Mouse (Mus musculus): ENCODE data around the gene Wnt4. TPM values are rescaled to one million over a fixed set of nuclear protein-coding genes. Genes with fewer than 3 reads are reported as not detected.

The Wnt4 gene
- polyA plus RNA-seq, 1 experiment from 2014 or later, result 2.2 TPM

GRCm38 (mm10) chr4:137250849-137251248, 26.4 kb upstream of the Wnt4 start:
- no peak for ATAC-seq (replicated peaks; ENCODE audit: insufficient number of reproducible peaks, low FRiP score, low TSS enrichment)
- Histone ChIP-seq H3K27ac (ENCODE audit: low read depth, low read length) (no peak overlapping the region), H3K4me3 (ENCODE audit: low read depth, low read length) (no peak overlapping the region), H3K36me3 (ENCODE audit: control insufficient read depth, insufficient read depth, low read length) (no peaks in the 10 kb centered on the region), H3K9ac (ENCODE audit: low read depth, low read length) (no peak overlapping the region), H3K27me3 (ENCODE audit: control insufficient read depth, insufficient read depth, low read length) (no peaks in the 10 kb centered on the region), H3K4me1 (ENCODE audit: control insufficient read depth, insufficient read depth, low read length) (no peaks in the 10 kb centered on the region), H3K4me2 (no peak overlapping the region), H3K9me3 (replicated peaks; ENCODE audit: control insufficient read depth, low read length) (peaks cover 3% of the 10 kb centered on the region; the same call in 1 of the 2 replicates)
- 33% methylated on average over 5 of the region's 5 CpGs for WGBS (ENCODE audit: insufficient replicate concordance)

GRCm38 (mm10) chr4:137253601-137254000, 23.7 kb upstream of the Wnt4 start:
- no peaks in the 10 kb centered on the region for H3K27me3 ChIP-seq (ENCODE audit: control insufficient read depth, insufficient read depth, low read length)
- H3K36me3 ChIP-seq (ENCODE audit: control insufficient read depth, insufficient read depth, low read length), result no peaks in the 10 kb centered on the region
- no peaks in the 10 kb centered on the region for H3K4me1 ChIP-seq (ENCODE audit: control insufficient read depth, insufficient read depth, low read length)
- H3K9ac ChIP-seq (ENCODE audit: low read depth, low read length), result no peak overlapping the region
- no peak for ATAC-seq (replicated peaks; ENCODE audit: insufficient number of reproducible peaks, low FRiP score, low TSS enrichment)
- H3K4me2 ChIP-seq, result no peak overlapping the region
- 70% methylated on average over 11 of the region's 11 CpGs for WGBS (ENCODE audit: insufficient replicate concordance)
- peaks cover 3% of the 10 kb centered on the region; the same call in 1 of the 2 replicates for H3K9me3 ChIP-seq (replicated peaks; ENCODE audit: control insufficient read depth, low read length)
- no peak overlapping the region for H3K27ac ChIP-seq (ENCODE audit: low read depth, low read length)
- no peak overlapping the region for H3K4me3 ChIP-seq (ENCODE audit: low read depth, low read length)

- 66% methylated on average over 17 of the region's 17 CpGs for WGBS (ENCODE audit: insufficient replicate concordance)
- ATAC-seq (replicated peaks; ENCODE audit: insufficient number of reproducible peaks, low FRiP score, low TSS enrichment), result no peak
- Histone ChIP-seq H3K4me1 (ENCODE audit: control insufficient read depth, insufficient read depth, low read length) (no peaks in the 10 kb centered on the region), H3K4me2 (no peak overlapping the region), H3K9ac (ENCODE audit: low read depth, low read length) (no peak overlapping the region), H3K4me3 (ENCODE audit: low read depth, low read length) (no peak overlapping the region), H3K27ac (ENCODE audit: low read depth, low read length) (no peak overlapping the region), H3K27me3 (ENCODE audit: control insufficient read depth, insufficient read depth, low read length) (no peaks in the 10 kb centered on the region), H3K9me3 (replicated peaks; ENCODE audit: control insufficient read depth, low read length) (peaks cover 3% of the 10 kb centered on the region; the same call in 1 of the 2 replicates), H3K36me3 (ENCODE audit: control insufficient read depth, insufficient read depth, low read length) (no peaks in the 10 kb centered on the region)
Observed at GRCm38 (mm10) chr4:137254206-137254976, 22.9 kb upstream of the Wnt4 start.

GRCm38 (mm10) chr4:137255568-137255967, 21.7 kb upstream of the Wnt4 start:
- ATAC-seq (replicated peaks; ENCODE audit: insufficient number of reproducible peaks, low FRiP score, low TSS enrichment), result 0 out of 2 replicates have a peak, but pooled peaks have one; percentile 11
- Histone ChIP-seq H3K36me3 (ENCODE audit: control insufficient read depth, insufficient read depth, low read length) (no peaks in the 10 kb centered on the region), H3K27me3 (ENCODE audit: control insufficient read depth, insufficient read depth, low read length) (no peaks in the 10 kb centered on the region), H3K4me2 (no peak overlapping the region), H3K9ac (ENCODE audit: low read depth, low read length) (no peak overlapping the region), H3K27ac (ENCODE audit: low read depth, low read length) (no peak overlapping the region), H3K4me1 (ENCODE audit: control insufficient read depth, insufficient read depth, low read length) (no peaks in the 10 kb centered on the region), H3K9me3 (replicated peaks; ENCODE audit: control insufficient read depth, low read length) (peaks cover 3% of the 10 kb centered on the region; the same call in 1 of the 2 replicates), H3K4me3 (ENCODE audit: low read depth, low read length) (no peak overlapping the region)
- 70% methylated on average over 8 of the region's 8 CpGs for WGBS (ENCODE audit: insufficient replicate concordance)

GRCm38 (mm10) chr4:137261826-137262225, 15.5 kb upstream of the Wnt4 start:
- H3K9ac ChIP-seq (ENCODE audit: low read depth, low read length), result no peak overlapping the region
- ATAC-seq (replicated peaks; ENCODE audit: insufficient number of reproducible peaks, low FRiP score, low TSS enrichment), result no peak
- H3K27ac ChIP-seq (ENCODE audit: low read depth, low read length), result no peak overlapping the region

GRCm38 (mm10) chr4:137264066-137264465, 13.2 kb upstream of the Wnt4 start:
- H3K36me3 ChIP-seq (ENCODE audit: control insufficient read depth, insufficient read depth, low read length), result no peaks in the 10 kb centered on the region
- 76% methylated on average over 13 of the region's 13 CpGs for WGBS (ENCODE audit: insufficient replicate concordance)
- no peak overlapping the region for H3K9ac ChIP-seq (ENCODE audit: low read depth, low read length)
- no peaks in the 10 kb centered on the region for H3K9me3 ChIP-seq (replicated peaks; ENCODE audit: control insufficient read depth, low read length)
- 0 out of 2 replicates have a peak, but pooled peaks cover 2% of the 10 kb centered on the region for H3K27me3 ChIP-seq (ENCODE audit: control insufficient read depth, insufficient read depth, low read length)
- H3K27ac ChIP-seq (ENCODE audit: low read depth, low read length), result no peak overlapping the region
- peaks cover 8% of the 10 kb centered on the region; the same call in 1 of the 2 replicates for H3K4me1 ChIP-seq (ENCODE audit: control insufficient read depth, insufficient read depth, low read length)
- no peak overlapping the region for H3K4me3 ChIP-seq (ENCODE audit: low read depth, low read length)
- no peak overlapping the region for H3K4me2 ChIP-seq
- no peak for ATAC-seq (replicated peaks; ENCODE audit: insufficient number of reproducible peaks, low FRiP score, low TSS enrichment)

More at GRCm38 (mm10) chr4:137261826-137262225, 15.5 kb upstream of the Wnt4 start:
- no peak overlapping the region for H3K4me3 ChIP-seq (ENCODE audit: low read depth, low read length)
- WGBS (ENCODE audit: insufficient replicate concordance), result 80% methylated on average over 6 of the region's 6 CpGs
- no peak overlapping the region for H3K4me2 ChIP-seq
- no peaks in the 10 kb centered on the region for H3K9me3 ChIP-seq (replicated peaks; ENCODE audit: control insufficient read depth, low read length)
- peaks cover 8% of the 10 kb centered on the region; the same call in 1 of the 2 replicates for H3K4me1 ChIP-seq (ENCODE audit: control insufficient read depth, insufficient read depth, low read length)
- H3K27me3 ChIP-seq (ENCODE audit: control insufficient read depth, insufficient read depth, low read length), result no peaks in the 10 kb centered on the region
- H3K36me3 ChIP-seq (ENCODE audit: control insufficient read depth, insufficient read depth, low read length), result no peaks in the 10 kb centered on the region

GRCm38 (mm10) chr4:137265116-137265515, 12.2 kb upstream of the Wnt4 start:
- Histone ChIP-seq H3K27me3 (ENCODE audit: control insufficient read depth, insufficient read depth, low read length) (0 out of 2 replicates have a peak, but pooled peaks cover 2% of the 10 kb centered on the region), H3K36me3 (ENCODE audit: control insufficient read depth, insufficient read depth, low read length) (no peaks in the 10 kb centered on the region), H3K9me3 (replicated peaks; ENCODE audit: control insufficient read depth, low read length) (no peaks in the 10 kb centered on the region), H3K27ac (ENCODE audit: low read depth, low read length) (no peak overlapping the region), H3K4me3 (ENCODE audit: low read depth, low read length) (no peak overlapping the region), H3K4me1 (ENCODE audit: control insufficient read depth, insufficient read depth, low read length) (peaks cover 8% of the 10 kb centered on the region; the same call in 1 of the 2 replicates), H3K9ac (ENCODE audit: low read depth, low read length) (no peak overlapping the region), H3K4me2 (no peak overlapping the region)
- WGBS (ENCODE audit: insufficient replicate concordance), result 61% methylated on average over 5 of the region's 5 CpGs
- no peak for ATAC-seq (replicated peaks; ENCODE audit: insufficient number of reproducible peaks, low FRiP score, low TSS enrichment)

GRCm38 (mm10) chr4:137268541-137268940, 8.7 kb upstream of the Wnt4 start:
- Histone ChIP-seq H3K4me1 (ENCODE audit: control insufficient read depth, insufficient read depth, low read length) (peaks cover 8% of the 10 kb centered on the region; the same call in 1 of the 2 replicates), H3K9me3 (replicated peaks; ENCODE audit: control insufficient read depth, low read length) (no peaks in the 10 kb centered on the region), H3K27me3 (ENCODE audit: control insufficient read depth, insufficient read depth, low read length) (0 out of 2 replicates have a peak, but pooled peaks cover 2% of the 10 kb centered on the region), H3K36me3 (ENCODE audit: control insufficient read depth, insufficient read depth, low read length) (no peaks in the 10 kb centered on the region), H3K4me3 (ENCODE audit: low read depth, low read length) (no peak overlapping the region), H3K9ac (ENCODE audit: low read depth, low read length) (no peak overlapping the region), H3K27ac (ENCODE audit: low read depth, low read length) (no peak overlapping the region), H3K4me2 (no peak overlapping the region)
- no peak for ATAC-seq (replicated peaks; ENCODE audit: insufficient number of reproducible peaks, low FRiP score, low TSS enrichment)
- 79% methylated on average over 8 of the region's 8 CpGs for WGBS (ENCODE audit: insufficient replicate concordance)

Measured in heart, embryonic 11.5 days (tissue).